Mouse (Mus musculus) embryonic fibroblast, embryonic 13.5 days (primary cell): ENCODE measurements around the gene Cd3d.

ENCODE experiments used
- CTCF ChIP-seq: IDR thresholded peaks from 2 replicates; pipeline ENCODE4 v1.5.1; 2011; ENCODE audit warnings: mild to moderate bottlenecking, control low read depth, low read length, moderate library complexity, borderline replicate concordance; ENCODE audit not compliant: insufficient read depth
- POLR2A ChIP-seq: IDR thresholded peaks from 2 replicates; pipeline ENCODE4 v1.6.1; 2011; ENCODE audit warnings: low read depth, mild to moderate bottlenecking, control low read depth, low read length, moderate library complexity

DNA sequence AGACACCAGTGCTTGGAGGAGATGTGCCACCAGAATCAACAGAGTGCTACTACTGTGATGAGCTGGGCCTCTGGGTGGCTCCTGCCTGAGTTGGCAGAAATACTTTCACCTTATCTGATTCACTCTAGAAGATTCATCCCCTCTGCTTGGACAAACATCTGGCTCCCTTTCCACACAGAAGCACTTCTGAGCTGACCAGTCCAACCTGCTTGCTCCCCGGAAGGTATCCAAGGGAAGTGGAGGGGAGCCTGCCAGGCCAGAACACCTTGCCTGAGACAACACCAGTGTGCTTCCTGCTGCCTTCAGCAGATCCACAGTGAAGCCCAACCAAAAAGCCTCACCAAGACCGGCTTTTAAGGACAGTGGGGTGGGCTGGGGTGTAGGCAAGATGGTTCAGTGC is 42.6 kb downstream of the Cd3d start:
- TF ChIP-seq POLR2A (no peak), CTCF (no peak)
